Mouse (Mus musculus) hindbrain, embryonic 15.5 days (tissue): ENCODE measurements around the gene Elovl3. TPM values are rescaled to one million over a fixed set of nuclear protein-coding genes. Genes with fewer than 3 reads are reported as not detected.
"Not testable (repeated sequence)": the region's sequence is repeated elsewhere in the genome, so short reads cannot be mapped to it uniquely, and the experiment has no call there.

Source experiments
- ATAC-seq: fragments of 200-750 bp; cut with Nextera tagmentation; 2 replicates; pipeline ENCODE4 v1.8.0; 2017; ENCODE audit warnings: low read depth, moderate number of reproducible peaks, moderate TSS enrichment; ENCODE audit not compliant: low FRiP score
- H3K27ac ChIP-seq: fragments of 300-500 bp; sonication (generic); replicated peaks from 2 replicates; pipeline ENCODE4 v1.5.1; 2015; ENCODE audit warnings: mild to moderate bottlenecking, inconsistent platforms
- H3K27me3 ChIP-seq: fragments of 300-500 bp; sonication (generic); 2 replicates; pipeline ENCODE4 v1.6.1; 2015; ENCODE audit warnings: control low read depth, inconsistent platforms
- H3K36me3 ChIP-seq: fragments of 300-500 bp; sonication (generic); 2 replicates; pipeline ENCODE4 v1.6.1; 2015; ENCODE audit warnings: control low read depth, inconsistent platforms
- H3K4me1 ChIP-seq: fragments of 300-500 bp; sonication (generic); replicated peaks from 2 replicates; pipeline ENCODE4 v1.6.1; 2015; ENCODE audit warnings: control low read depth, inconsistent platforms
- H3K4me2 ChIP-seq: fragments of 300-500 bp; sonication (generic); 2 replicates; pipeline ENCODE4 v1.6.1; 2015; ENCODE audit warnings: moderate library complexity, mild to moderate bottlenecking, inconsistent platforms
- H3K4me3 ChIP-seq: fragments of 300-500 bp; sonication (generic); 2 replicates; pipeline ENCODE4 v1.5.1; 2015; ENCODE audit warnings: mild to moderate bottlenecking, inconsistent platforms
- H3K9ac ChIP-seq: fragments of 300-500 bp; sonication (generic); 2 replicates; pipeline ENCODE4 v1.6.1; 2015; ENCODE audit warnings: inconsistent platforms
- H3K9me3 ChIP-seq: fragments of 300-500 bp; sonication (generic); 2 replicates; pipeline ENCODE4 v1.6.1; 2016; ENCODE audit warnings: control low read depth, inconsistent platforms
- WGBS: fragments of 180-500 bp; shearing (Covaris S2); methylation state at CpG from one replicate; pipeline ENCODE4 v1.1.7; 2015; 5-methylcytosine and 5-hydroxymethylcytosine counted together
- polyA plus RNA-seq: library from polyadenylated mRNA; unstranded; fragments of >200 nt; fragmentation: Nextera tagmentation; extraction: Ambion mirVana; gene quantifications from 2 replicates; pipeline ENCODE4 v1.2.1, GENCODE M21; 2015

Elovl3 gene
- polyA plus RNA-seq, 1 experiment from 2014 or later, result 0.08 TPM

- Histone ChIP-seq H3K4me1 (no peaks in the 10 kb centered on the region), H3K36me3 (no peaks in the 10 kb centered on the region), H3K27me3 (no peaks in the 10 kb centered on the region), H3K9me3 (no peaks in the 10 kb centered on the region), H3K27ac (no peak overlapping the region), H3K4me3 (no peak overlapping the region), H3K9ac (no peak overlapping the region), H3K4me2 (no peak overlapping the region)
- WGBS, result 79% methylated on average over 5 of the region's 5 CpGs
- ATAC-seq, result no peak
These were observed 20.9 kb upstream of the Elovl3 start for GRCm38 (mm10) chr19:46110781-46111180.

- 64% methylated on average over 4 of the region's 4 CpGs for WGBS
- ATAC-seq, result no peak
- Histone ChIP-seq H3K9me3 (no peaks in the 10 kb centered on the region), H3K27ac (no peak overlapping the region), H3K4me3 (no peak overlapping the region), H3K27me3 (no peaks in the 10 kb centered on the region), H3K4me2 (no peak overlapping the region), H3K9ac (no peak overlapping the region), H3K4me1 (no peaks in the 10 kb centered on the region), H3K36me3 (no peaks in the 10 kb centered on the region)
These were observed 17.1 kb upstream of the Elovl3 start for GRCm38 (mm10) chr19:46114617-46115016.

DNA sequence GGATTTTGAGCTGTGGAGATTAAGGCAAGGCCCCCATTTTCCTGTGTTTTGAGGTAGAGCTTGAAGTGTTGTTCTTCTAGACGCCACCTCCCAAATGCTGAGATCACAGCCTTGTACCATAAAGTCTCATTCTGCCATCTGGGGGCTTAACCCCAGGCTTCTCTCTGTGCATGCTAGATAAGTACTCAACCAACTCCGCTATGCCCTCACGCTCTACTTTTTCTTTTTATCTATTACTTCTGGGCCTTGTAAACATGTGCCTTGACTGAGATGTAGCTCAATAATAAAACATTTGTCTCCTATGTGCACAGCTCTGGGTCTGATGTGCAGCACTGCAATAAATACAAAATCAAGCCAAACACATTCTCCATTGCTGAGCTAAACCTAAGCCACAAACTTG lies 12.2 kb upstream of the Elovl3 start:
- ATAC-seq, result no peak
- Histone ChIP-seq H3K4me3 (no peak overlapping the region), H3K27ac (no peak overlapping the region), H3K9ac (no peak overlapping the region), H3K36me3 (no peaks in the 10 kb centered on the region), H3K4me2 (no peak overlapping the region), H3K9me3 (no peaks in the 10 kb centered on the region), H3K4me1 (no peaks in the 10 kb centered on the region), H3K27me3 (no peaks in the 10 kb centered on the region)
- WGBS, result 94% methylated on average over 3 of the region's 3 CpGs

DNA sequence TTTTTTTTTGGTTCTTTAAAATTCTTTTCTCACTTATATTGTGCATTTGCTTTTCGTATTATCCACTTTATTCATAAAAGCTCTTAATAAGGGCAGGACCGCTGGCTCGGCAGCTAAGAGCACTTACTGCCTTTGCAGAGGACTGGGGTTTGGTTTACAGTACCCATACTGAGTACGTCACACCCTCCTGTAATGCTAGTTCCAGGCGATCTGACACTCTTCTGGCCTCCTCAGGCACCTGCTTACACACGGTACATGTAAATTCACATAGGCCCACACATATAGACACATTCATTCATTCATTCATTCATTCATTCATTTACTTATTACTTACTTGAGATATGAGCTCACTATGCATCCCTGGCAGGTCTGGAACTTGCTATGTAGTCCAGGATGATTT lies 10.8 kb upstream of the Elovl3 start:
- ATAC-seq, result no peak
- Histone ChIP-seq H3K4me1 (no peaks in the 10 kb centered on the region), H3K4me2 (no peak overlapping the region), H3K27me3 (no peaks in the 10 kb centered on the region), H3K9ac (no peak overlapping the region), H3K4me3 (no peak overlapping the region), H3K27ac (no peak overlapping the region), H3K36me3 (no peaks in the 10 kb centered on the region), H3K9me3 (no peaks in the 10 kb centered on the region)
- 81% methylated on average over 6 of the region's 6 CpGs for WGBS

DNA sequence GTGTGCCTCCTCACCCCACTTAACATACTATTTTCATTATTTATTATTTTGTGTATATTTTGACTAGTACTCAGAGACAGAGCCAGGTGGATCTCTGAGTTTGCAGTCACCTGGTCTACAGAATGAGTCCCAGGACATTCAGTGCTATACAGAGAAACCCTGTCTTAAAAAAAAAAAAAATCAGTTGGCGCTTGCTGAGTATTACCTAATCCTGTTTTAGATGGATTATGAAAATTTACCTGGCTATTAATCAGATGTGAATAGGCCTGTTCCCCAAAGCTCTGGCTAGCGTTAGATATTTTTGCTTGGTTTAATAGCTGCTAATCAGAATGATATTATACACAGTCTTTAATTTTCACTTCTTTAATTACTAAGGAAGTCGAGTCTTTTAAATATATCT lies 7.8 kb upstream of the Elovl3 start:
- no peak overlapping the region for H3K4me3 ChIP-seq
- no peak overlapping the region for H3K4me2 ChIP-seq
- no peaks in the 10 kb centered on the region for H3K36me3 ChIP-seq
- no peak overlapping the region for H3K27ac ChIP-seq
- 0 out of 2 replicates have a peak, but pooled peaks cover 4% of the 10 kb centered on the region for H3K27me3 ChIP-seq
- ATAC-seq, result no peak
- H3K9ac ChIP-seq, result no peak overlapping the region
- H3K4me1 ChIP-seq, result no peaks in the 10 kb centered on the region
- 83% methylated on average over 3 of the region's 3 CpGs for WGBS
- H3K9me3 ChIP-seq, result no peaks in the 10 kb centered on the region

DNA sequence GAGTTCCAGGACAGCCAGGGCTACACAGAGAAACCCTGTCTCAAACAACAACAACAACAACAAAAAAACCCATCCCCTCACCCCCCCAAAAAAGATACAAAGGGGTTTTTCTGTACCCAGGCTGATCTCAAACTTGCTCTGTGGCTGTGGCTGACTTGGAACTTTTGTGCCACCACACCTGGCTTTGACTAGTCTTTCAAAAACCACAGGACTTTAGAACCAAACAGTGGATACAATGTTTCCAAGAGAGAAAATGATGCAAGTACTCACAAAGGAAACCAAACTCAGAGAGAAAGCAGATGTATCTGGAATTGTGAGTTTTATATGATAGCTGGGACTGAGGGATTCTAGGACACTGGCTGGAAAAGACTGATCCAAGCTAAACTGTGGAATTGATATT lies 7.0 kb upstream of the Elovl3 start:
- H3K4me3 ChIP-seq, result no peak overlapping the region
- H3K9me3 ChIP-seq, result no peaks in the 10 kb centered on the region
- H3K27ac ChIP-seq, result no peak overlapping the region
- ATAC-seq, result no peak
- no peaks in the 10 kb centered on the region for H3K36me3 ChIP-seq
- no peaks in the 10 kb centered on the region for H3K4me1 ChIP-seq
- H3K4me2 ChIP-seq, result no peak overlapping the region
- H3K9ac ChIP-seq, result no peak overlapping the region
- 0 out of 2 replicates have a peak, but pooled peaks cover 4% of the 10 kb centered on the region for H3K27me3 ChIP-seq

DNA sequence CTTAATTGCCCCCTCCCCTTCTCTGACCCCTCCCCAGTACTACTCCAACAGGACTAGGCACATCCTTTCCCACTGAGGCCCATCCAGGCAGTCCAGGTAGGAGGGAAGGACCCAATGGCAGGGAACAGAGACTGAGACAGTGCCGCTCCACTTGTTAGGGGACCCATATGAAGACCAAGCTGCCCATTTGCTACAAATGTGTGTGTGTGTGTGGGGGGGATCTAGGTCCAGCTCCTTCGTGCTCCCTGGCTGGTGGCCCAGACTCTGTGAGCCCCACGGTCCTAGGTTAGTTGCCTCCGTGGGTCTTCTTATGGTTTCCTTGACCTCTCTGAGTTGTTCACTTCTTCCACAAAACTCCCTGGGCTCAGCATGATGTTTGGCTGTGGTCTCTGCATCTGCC lies 5.4 kb upstream of the Elovl3 start:
- H3K27ac ChIP-seq, result no peak overlapping the region
- no peaks in the 10 kb centered on the region for H3K9me3 ChIP-seq
- H3K4me1 ChIP-seq, result no peaks in the 10 kb centered on the region
- ATAC-seq, result no peak
- H3K9ac ChIP-seq, result no peak overlapping the region
- H3K4me3 ChIP-seq, result no peak overlapping the region
- H3K36me3 ChIP-seq, result no peaks in the 10 kb centered on the region
- no peak overlapping the region for H3K4me2 ChIP-seq
- 90% methylated on average over 4 of the region's 4 CpGs for WGBS
- H3K27me3 ChIP-seq, result peaks cover 16% of the 10 kb centered on the region

GRCm38 (mm10) chr19:46129737-46130136 lies 2.0 kb upstream of the Elovl3 start:
- H3K27me3 ChIP-seq, result peaks cover 47% of the 10 kb centered on the region
- H3K27ac ChIP-seq, H3K36me3 ChIP-seq, H3K4me2 ChIP-seq, H3K4me3 ChIP-seq, H3K4me1 ChIP-seq, ATAC-seq, H3K9me3 ChIP-seq, H3K9ac ChIP-seq: not testable (repeated sequence)
- 80% methylated on average over 6 of the region's 6 CpGs for WGBS

DNA sequence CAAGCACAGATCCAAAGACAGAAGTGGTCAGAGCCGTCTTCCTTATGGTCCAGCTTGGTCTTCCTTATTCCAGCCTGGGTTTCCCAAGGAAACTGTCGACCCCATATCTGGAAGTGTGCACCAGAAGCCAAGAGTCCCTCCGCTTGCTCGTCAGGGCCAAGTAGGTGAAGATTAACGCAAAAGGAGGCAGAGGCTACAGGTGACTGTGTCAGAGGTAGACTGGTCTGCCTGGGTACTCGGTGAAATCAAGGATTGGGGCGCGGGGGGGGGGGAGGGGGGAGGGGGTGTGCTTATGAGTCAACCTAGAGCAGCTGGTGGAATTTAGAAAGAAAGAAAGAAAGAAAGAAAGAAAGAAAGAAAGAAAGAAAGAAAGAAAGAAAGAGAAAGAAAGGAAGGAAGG lies 414 bp upstream of the Elovl3 start:
- H3K27ac ChIP-seq, result no peak overlapping the region
- 12% methylated on average over 8 of the region's 8 CpGs for WGBS
- peak overlapping the region; percentile 49 for H3K4me2 ChIP-seq
- H3K9ac ChIP-seq, result no peak overlapping the region
- no peaks in the 10 kb centered on the region for H3K36me3 ChIP-seq
- H3K9me3 ChIP-seq, result no peaks in the 10 kb centered on the region
- no peak for ATAC-seq
- H3K4me1 ChIP-seq, result peaks cover 19% of the 10 kb centered on the region
- H3K27me3 ChIP-seq, result peaks cover 50% of the 10 kb centered on the region
- H3K4me3 ChIP-seq, result peak overlapping the region; percentile 21; the same call in 1 of the 2 replicates

- Histone ChIP-seq H3K27ac (no peak overlapping the region), H3K4me2 (no peak overlapping the region), H3K9ac (no peak overlapping the region), H3K4me1 (peaks cover 29% of the 10 kb centered on the region), H3K9me3 (no peaks in the 10 kb centered on the region), H3K4me3 (no peak overlapping the region), H3K36me3 (no peaks in the 10 kb centered on the region), H3K27me3 (peaks cover 56% of the 10 kb centered on the region)
- ATAC-seq, result no peak
- 46% methylated on average over 6 of the region's 6 CpGs for WGBS
These were observed 880 bp downstream of the Elovl3 start for GRCm38 (mm10) chr19:46132577-46132976.

GRCm38 (mm10) chr19:46135297-46135696 lies 3.6 kb downstream of the Elovl3 start:
- ATAC-seq, result peak; percentile 83
- no peaks in the 10 kb centered on the region for H3K9me3 ChIP-seq
- peak overlapping the region; percentile 39; the same call in 1 of the 2 replicates for H3K9ac ChIP-seq
- H3K4me3 ChIP-seq, result peak overlapping the region; percentile 52
- H3K4me1 ChIP-seq, result peaks cover 29% of the 10 kb centered on the region
- peak overlapping the region; percentile 99 for H3K4me2 ChIP-seq
- H3K27ac ChIP-seq, result no peak overlapping the region
- under 1% methylated on average over 12 of the region's 12 CpGs for WGBS
- peaks cover 72% of the 10 kb centered on the region for H3K27me3 ChIP-seq
- H3K36me3 ChIP-seq, result no peaks in the 10 kb centered on the region

- peak overlapping the region; percentile 52 for H3K4me3 ChIP-seq
- H3K36me3 ChIP-seq, result no peaks in the 10 kb centered on the region
- ATAC-seq, result peak; percentile 55
- H3K4me2 ChIP-seq, result peak overlapping the region; percentile 99
- H3K27me3 ChIP-seq, result peaks cover 65% of the 10 kb centered on the region
- WGBS, result under 1% methylated on average over 78 of the region's 79 CpGs
- H3K27ac ChIP-seq, result no peak overlapping the region
- no peaks in the 10 kb centered on the region for H3K9me3 ChIP-seq
- H3K9ac ChIP-seq, result peak overlapping the region; percentile 39
- H3K4me1 ChIP-seq, result peaks cover 29% of the 10 kb centered on the region
These were observed 4.3 kb downstream of the Elovl3 start for GRCm38 (mm10) chr19:46135789-46136638.
